Mouse (Mus musculus) gastrocnemius, adult 18-20 months (tissue): ENCODE measurements around the gene Aatk. TPM values are rescaled to one million over a fixed set of nuclear protein-coding genes. Genes with fewer than 3 reads are reported as not detected.

Source experiments
- DNase-seq: peaks from one replicate; pipeline ENCODE4 v3.0.0; 2021; ENCODE audit warnings: low spot score
- total RNA-seq, 2 experiments: library from RNA; stranded (reverse); gene quantifications; 2 replicates each; pipeline ENCODE4 v1.2.3; 2021

The Aatk gene
- total RNA-seq, 2 experiments from 2014 or later, result 3.2 to 3.6 TPM

- no peak for DNase-seq
These were observed 6.9 kb upstream of the Aatk start for GRCm38 (mm10) chr11:120053846-120054245.

GRCm38 (mm10) chr11:120052274-120052673 is 5.3 kb upstream of the Aatk start:
- peak; percentile 31 for DNase-seq

DNA sequence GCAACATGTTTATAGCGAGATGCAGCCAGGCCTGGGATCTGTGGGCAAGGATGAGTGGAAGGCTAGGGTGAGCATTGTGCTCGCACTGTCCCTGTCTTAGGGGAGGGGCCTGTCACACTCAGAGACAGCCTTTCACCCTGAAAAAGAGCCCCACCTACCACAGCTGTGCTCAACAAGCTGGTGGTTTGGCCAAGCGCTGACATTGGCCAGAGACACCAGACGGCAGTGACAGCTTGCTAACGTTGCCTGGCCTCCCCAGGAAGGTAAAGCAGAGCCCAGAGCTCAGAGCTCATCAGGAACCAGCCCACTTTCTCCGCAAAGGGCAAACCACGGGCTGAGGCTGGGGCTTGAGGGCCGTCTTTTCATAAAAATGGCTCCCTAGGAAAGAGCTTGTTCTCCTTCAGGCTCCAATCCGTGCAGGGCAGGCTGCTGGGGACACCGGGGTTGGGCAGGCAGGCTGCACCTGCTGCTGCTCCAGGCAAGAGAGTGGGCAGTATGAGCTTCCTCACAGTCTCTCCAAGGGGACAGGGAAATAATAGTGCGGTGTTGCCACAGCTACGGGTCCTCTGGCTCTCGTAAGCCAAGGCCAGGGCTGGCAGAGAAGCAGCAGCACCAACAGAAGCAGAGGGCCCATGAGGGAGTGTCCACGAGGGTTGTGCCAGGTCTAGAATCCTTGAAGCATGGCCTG is 4.3 kb upstream of the Aatk start:
- no peak for DNase-seq

GRCm38 (mm10) chr11:120049067-120049466 is 2.1 kb upstream of the Aatk start:
- DNase-seq, result no peak

GRCm38 (mm10) chr11:120048252-120048556 is 1.2 kb upstream of the Aatk start:
- no peak for DNase-seq

DNA sequence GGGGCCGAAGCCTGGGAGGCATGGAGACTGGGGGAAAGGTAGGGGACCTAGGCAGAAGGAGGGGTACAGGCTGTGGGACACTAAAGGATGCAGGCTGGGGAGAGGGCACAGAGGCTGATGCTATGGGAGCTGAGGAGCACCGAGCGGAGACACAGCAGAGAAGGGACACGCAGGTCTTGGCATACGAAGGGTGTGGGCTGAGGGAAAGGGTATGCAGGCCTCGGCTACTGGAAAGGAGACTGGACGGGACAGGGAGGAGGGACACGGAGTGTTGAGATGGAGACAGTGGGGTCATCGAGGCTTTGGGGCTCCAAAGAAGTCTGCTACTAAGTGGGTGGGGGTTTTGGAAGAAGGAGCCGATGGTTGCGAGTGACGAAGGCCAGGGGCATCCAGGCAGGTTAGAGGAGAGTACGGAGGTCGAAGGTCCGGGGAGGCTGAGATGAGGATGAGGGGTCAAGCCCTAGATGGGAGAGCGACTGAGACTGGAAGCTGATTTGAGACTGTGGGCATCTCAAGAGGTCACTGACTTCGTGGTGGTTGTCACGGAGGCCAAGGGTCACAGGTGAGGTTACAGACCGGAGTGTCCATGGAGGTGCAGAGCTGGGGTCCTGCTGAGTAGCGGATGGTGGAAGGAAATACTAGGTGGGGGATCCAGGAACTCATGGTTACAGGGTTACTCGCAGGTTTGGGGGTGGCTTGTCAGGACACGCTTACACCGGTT is 724 bp upstream of the Aatk start:
- DNase-seq, result no peak

DNA sequence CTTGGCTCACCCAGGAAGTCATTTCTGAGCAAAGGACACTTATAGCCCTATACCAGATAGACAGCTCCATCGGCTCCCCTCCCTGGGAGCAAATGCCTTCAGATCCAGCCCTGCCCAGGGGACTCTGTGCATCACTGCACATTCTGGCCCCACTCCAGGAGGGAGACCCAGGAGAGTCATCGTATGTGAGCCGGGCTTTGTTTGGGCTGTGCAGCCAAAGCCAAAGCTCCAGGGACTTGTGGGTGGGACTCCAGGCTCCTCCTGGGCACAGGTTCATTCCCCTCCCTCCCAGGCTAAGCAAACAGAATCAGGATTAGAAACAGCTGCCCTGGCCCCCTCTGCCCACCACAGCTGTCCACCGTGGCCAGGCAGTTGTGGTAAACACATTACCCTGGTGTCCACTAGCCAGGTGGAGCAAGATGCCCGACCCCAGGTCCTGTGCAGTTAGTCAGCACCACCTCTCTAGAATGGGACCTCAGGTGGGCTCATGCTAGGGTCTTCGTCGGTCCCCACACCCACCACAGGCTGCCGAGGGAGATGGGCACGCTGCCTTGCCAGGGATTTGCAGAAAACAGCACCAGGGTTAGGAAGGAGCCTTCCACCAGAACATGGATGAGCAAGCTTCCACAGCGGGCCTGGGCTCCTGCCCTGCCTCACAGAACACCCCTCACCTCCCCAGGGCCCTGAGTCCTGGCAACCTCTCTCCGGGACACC is 971 bp downstream of the Aatk start:
- peak; percentile 42 for DNase-seq

- DNase-seq, result no peak
These were observed 1.6 kb downstream of the Aatk start for GRCm38 (mm10) chr11:120045341-120045740.

DNA sequence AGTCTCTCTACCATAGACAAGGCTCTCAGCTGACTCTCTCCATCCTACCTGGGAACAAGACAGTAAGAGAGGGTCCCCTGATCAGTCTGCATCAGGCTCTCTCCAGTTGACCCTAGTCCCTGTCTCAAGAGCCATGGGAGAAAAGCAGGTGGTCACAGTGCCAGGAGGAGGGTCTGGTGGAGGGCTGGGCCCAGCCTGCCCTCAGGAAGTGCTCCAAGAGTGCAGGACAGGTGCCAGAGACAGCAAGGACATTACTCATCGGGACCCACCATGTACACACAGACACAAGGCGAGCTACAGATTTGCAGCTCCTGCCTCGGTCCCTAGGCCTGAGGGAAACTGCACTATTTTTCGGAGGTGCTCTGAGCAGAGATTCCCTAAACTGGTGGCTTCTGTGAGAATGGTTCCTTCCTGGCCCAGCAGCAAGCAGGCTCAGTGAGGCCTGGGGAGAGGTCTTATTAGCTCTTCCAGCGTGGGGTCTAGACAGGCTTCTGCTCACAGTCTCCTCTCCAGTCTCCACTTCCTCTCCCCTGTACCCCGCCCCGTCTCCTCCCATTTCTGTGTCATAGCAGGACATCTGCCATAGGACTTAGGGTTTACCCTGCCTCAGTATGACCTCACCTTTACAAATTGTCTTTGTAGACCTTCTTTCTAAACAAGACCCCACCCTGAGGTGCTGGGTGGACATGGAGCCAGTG is 4.7 kb downstream of the Aatk start:
- no peak for DNase-seq

DNA sequence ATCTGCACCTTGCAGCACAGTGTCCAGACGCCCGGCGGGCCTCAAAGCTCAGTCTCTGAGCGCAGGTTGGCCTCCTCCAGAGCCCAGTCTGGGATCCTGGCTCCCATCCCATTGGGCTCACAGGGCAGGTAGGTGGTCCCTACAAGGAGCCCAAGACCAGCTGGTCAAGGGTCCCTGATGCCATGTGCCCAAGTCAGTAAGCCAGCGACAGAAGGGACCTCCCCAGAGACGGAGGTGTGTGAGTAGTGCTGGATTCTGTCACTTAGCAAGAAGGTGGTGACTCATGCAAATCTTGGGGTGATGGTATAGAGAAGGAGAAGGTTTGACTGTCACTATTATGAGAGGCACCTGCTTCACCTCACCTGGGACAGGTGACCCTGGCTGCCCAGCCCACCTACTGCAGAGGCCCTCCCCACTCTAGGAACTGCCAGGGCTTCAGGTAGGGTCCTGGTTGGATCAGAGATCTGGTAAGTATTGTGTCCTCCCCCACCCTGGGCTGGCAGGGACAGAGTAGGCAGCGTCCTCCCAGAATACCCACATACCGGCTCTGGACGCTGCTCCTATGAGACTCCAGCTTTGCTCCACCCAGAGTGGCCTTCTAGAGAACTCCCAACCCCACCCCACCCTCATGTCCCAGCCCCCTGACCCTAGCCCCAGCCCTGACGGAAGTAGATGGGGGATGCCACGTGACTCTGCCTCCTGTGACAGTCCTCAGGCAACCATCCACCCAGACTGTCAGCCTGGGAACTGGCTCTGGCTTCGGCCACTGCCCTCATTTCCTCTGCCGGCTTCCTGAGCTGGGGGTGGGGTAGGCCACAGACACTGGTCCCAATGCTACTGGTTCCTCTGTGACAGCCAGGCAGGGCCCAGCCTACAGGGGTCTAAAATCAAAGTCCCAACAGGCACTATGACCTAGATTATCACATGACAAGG is 5.5 kb downstream of the Aatk start:
- peak; percentile 64 for DNase-seq

- DNase-seq, result no peak
These were observed 6.5 kb downstream of the Aatk start for GRCm38 (mm10) chr11:120040440-120040839.

GRCm38 (mm10) chr11:120039581-120039980 is 7.4 kb downstream of the Aatk start:
- DNase-seq, result no peak

GRCm38 (mm10) chr11:120034762-120035161 is 12.2 kb downstream of the Aatk start:
- DNase-seq, result no peak

DNA sequence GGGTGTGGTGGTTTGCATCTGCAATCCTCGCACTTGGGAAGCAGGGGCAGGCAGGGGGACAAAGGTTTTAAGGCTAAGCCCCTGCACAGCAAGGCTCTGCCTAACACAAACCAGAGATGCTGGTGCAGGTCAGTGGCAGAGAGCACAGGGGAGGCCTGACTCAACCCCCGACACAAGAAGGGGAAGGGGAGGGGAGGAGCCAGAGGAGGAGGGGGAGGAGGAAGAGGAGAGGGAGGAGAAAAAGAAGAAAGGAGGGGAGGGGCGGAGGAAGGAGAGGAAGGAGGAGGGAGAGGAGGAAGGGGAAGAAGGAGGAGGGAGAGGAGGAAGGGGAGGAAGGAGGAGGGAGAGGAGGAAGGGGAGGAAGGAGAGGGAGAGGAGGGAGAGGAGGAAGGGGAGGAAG is 12.7 kb downstream of the Aatk start:
- DNase-seq, result no peak

GRCm38 (mm10) chr11:120033473-120033872 is 13.5 kb downstream of the Aatk start:
- no peak for DNase-seq

DNA sequence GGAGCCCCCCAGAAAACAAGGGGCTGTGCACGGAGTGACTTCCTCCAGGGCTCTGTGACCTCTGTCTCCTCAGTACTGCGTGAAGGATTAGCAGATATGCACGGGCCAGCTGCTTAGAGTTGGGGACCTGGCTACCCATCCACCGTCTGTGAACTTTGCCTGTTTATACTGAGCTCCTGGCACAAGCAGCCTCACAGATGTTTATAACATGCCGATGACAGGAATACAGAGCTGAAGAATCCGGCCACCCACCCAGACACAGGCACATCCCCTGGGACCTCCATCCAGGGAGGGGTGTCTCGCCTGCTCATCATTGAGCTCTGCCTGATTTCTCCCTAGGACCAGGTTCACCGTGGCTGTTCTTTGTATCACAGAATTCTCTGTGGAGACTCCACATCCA is 14.9 kb downstream of the Aatk start:
- no peak for DNase-seq

GRCm38 (mm10) chr11:120030145-120030901 is 16.6 kb downstream of the Aatk start:
- peak; percentile 53 for DNase-seq

GRCm38 (mm10) chr11:120029431-120030144 is 17.4 kb downstream of the Aatk start:
- no peak for DNase-seq

GRCm38 (mm10) chr11:120028319-120029092 is 18.5 kb downstream of the Aatk start:
- DNase-seq, result no peak
